Mouse (Mus musculus): ENCODE measurements around the gene Camsap1. TPM values are rescaled to one million over a fixed set of nuclear protein-coding genes. Genes with fewer than 3 reads are reported as not detected.

Gene Camsap1
- 100 to 1,000 TPM; 148 to 162 TPM for total RNA-seq (2021)

DNA sequence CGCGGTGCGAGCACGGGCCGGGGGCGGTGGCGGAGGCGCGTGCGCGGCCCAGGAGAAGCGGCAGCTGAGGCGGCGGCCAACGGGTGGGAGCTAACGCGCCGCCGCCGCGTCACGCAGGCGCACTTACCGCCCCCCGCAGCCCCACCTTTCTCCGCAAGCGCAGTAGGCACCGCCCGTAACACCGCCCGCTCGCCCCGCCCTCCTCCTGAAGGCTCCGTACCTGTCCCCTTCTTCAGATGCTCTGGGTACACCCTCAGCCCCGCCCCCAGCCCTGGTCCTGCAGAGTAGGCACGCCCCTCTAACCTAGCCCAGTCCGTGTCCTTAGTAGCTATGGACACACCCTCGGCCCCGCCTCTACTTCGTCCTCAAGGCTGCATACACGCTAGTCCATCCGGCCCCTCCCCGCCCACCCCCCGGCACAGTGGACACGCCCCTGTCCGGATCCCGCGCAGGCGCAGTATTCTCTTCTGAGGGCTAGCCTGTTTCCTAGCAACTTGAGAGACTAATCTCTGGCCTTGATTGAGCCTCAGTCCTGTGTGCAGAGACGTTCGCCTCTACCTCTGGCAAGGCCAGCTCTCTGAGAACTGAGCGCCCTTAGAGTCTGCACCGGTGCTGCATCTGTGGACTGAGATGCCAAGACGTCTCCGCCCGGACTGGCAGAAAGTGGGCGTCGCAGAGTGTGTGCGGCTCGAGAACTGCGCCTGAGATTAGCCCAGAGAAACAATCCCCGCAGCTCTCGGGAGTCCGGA lies at the start of gene Camsap1:
TSS of gene Camsap1 (minus strand) at position 124 of the 749 bp plus-strand sequence.
- intact Hi-C loops (cut with DNase I) = loop anchor here (1.0 to 5.0 kb wide), 3 partner anchors 37 to 276 kb away; partner anchors contain the start of genes Bmyc, Kcnt1 and Ubac1
- peak; percentile 99 to 100 for DNase-seq (ENCODE audit: low spot score in 2 of 2)

DNA sequence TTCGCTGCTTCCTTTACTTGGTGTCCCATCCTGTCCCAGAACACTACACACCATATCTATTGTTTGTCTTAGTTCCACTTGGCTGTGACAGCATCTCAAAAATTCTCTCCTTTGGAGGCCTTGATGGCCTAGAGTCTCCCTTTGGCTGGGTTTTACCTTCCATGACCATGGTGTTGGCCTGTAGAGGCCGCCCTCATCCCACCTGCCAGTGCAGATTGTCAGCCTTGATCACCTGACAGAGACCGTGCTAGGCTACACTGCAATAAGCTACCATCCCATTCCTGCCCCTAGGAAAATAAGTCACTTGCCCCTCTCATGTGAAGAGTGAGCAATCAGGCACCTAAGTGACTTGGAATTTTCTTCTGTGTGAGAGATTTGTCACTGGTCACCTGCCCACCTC lies 47.2 kb upstream of the Camsap1 start:
- intact Hi-C loops (cut with DNase I) = no loop called here

DNA sequence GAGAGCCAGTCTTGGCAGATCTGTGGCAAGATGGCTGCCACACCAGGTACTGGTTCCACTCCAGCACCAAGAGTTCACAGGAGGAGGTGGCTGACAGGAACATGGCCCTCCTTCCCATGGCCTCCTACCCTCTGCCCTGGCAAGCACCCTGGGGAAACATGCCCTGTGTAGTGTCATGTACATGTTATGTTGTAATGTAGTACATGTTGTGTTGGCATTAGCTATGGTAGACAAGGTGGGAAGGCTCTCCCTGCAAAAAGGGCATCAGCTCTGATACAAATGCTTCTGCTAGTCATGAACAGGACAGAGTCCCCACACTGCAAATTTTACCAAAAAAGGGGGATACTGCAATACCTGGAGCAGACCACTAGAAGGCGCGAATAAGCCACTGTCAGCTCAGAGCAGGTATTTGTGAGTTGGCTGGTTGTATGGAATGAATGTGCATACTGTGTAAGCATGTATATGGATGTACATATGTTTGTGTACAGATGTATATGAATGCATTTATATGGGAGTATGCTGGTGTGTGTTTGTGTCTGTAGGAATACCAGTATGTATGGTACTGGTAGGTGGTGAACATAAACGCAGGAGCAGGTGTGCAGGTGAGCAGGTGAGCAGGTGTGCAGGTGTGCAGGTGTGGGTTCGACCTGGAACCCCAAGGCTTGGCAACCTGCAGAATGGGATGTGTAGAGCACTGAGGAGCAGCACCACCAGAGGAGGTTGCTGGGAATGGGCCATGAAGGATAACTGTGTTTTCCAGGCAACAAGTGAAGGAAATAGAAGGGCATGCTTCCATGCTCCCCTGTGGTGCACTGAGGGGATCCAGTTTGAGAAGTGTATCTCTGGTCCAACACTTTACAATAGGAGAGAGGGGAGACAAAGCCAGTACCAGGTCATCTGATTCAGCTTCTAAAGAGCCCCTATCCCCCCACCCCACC lies 41.3 kb upstream of the Camsap1 start:
- intact Hi-C loops (cut with DNase I) = loop anchor here (1.0 to 2.0 kb wide), 2 partner anchors 46 to 118 kb away; no protein-coding TSS in a partner anchor
- DNase-seq (ENCODE audit: low spot score in 2 of 2) = peak; percentile 38 to 59

More for the DNA sequence above, 47.2 kb upstream of the Camsap1 start:
- DNase-seq (ENCODE audit: low spot score in 2 of 2) = no peak

DNA sequence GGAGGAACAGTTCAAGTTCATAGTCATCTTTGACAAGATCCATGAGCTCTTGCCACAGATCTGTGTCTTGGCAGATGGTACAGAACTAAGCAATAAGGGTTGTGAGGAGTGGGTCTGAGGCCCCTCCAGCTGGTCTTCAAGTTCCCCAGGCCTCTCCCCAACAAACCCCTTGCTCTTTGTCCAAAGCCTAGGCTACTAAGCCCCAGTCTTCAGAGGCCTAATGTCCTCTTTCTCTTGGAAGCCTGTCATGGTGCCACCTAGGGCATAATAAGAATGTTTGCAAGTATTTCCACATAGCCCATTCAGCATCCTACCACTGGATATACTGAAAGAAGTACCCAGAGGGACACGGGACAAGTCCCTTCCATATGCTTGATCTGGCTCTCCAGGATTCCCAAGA lies 39.5 kb upstream of the Camsap1 start:
- no peak for DNase-seq (ENCODE audit: low spot score in 2 of 2)
- intact Hi-C loops (cut with DNase I) = no loop called here

DNA sequence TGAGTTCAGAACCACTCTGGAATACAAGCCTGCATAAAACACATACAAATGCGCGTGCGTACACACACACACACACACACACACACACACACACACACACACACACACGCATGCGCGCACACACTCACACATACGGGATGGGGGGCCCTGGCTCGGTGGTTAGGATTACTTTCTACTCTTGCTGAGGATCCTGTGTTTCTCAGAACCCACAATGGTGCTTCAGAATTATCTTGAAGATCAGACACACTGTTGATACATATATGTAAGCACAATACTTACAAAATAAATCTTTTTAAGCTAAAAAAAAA lies 39.1 kb upstream of the Camsap1 start:
- no peak for DNase-seq (ENCODE audit: low spot score in 2 of 2)
- intact Hi-C loops (cut with DNase I) = no loop called here

DNA sequence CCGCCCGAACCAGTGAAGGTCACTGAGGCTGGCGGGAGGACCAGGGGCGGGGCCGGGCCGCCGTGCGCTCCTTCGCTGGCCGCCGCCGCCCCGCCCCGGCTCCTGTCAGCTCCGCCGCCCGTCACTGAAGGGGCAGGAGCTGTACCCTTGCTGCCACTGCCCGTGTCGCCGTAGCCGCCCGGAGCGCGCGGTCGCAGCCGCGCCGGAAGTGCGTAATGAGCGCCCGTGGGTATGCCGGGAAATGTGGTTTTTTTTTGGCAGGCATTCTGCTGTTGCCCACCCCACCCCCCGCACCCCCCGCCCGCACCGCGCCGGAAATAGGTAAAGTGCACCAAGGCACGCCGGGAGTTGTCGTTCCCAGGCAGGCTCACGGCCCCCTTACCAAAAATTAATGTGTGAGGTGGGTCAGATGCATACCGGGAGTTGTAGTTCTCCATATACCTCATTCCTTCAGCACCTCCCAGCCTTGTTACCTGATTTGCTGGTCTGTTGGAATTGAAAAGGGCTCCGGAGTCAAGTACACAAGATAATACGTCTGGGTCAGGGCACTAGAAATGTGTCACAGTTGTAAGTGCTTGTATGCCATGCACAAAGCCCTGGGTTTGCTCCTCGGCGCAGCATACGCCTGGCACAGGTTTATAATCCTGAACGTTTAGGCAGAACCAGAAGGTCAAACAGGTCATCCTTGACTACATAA lies 38.6 kb upstream of the Camsap1 start, which contains the start of gene Ubac1:
TSS of gene Ubac1 (minus strand) at position 187 of the 697 bp plus-strand sequence.
- DNase-seq (ENCODE audit: low spot score in 2 of 2) = peak; percentile 93 to 96
- intact Hi-C loops (cut with DNase I) = loop anchor here (1.0 to 2.0 kb wide), 2 partner anchors 39 to 119 kb away; partner anchors contain the start of gene Camsap1

DNA sequence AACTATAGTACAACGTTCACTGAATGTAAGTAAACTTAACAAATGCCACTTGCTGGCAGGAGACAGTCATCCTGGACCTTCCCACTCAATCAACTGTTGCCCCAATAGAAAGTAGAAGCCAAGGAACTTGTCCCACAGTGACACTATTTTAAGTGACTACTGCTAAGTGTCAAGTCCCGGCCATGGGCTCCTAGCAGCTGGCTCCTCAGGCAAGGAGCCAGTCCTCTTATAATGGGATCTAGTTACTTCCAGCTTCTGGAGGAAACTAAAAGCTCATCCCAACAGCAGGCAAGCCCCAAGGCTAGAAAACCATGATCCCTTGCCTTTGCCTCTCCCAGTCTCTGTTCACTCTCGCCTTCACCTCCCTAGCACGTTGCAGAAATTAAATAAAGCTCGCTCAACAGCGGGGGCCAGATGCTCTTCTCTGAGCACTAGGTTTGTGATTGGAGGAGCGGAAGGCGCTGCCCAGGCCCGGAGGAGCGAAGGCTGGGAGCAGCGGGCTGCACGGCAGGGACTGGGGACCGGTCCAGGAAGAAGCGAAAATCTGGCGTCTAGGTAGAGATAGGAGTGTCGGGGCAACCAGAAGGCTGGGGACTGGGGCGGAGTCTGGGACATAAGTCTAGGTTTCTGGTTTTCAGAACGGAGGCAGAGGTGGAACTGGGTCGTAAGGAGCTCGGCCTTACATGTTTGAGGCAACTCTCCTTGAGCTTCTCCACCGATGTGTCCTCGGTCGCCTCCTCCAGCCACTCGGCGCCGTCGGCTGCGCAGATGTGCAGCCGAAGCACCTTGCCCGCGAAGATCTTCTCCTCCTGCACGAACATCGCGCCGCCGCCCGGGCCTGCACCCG lies 37.9 kb upstream of the Camsap1 start:
- peak; percentile 43 to 70 for DNase-seq (ENCODE audit: low spot score in 2 of 2)
- intact Hi-C loops (cut with DNase I) = loop anchor here (1.0 to 2.0 kb wide), 2 partner anchors 38 to 119 kb away; partner anchors contain the start of gene Camsap1

DNA sequence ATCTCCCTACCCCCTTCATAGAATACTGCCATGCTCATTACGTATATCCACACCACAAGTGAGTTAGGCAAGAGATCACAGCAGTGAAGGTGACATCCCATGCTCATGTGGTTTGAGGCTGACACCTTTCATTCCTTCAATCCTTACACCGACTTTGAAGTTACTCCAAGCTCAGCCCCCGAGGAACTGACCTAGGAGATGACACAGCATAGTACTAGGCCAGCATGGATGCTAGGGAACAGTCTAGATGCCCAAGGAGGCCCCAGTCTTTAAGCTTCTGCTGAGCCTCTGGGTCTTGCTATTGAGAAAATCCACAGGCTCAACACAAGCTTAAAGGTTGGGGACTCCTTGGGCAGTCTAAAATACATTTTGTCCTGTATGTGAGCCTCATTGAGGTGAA lies 36.8 kb upstream of the Camsap1 start:
- no peak for DNase-seq (ENCODE audit: low spot score in 2 of 2)
- intact Hi-C loops (cut with DNase I) = loop anchor here (2.0 kb wide), 1 partner anchor 37 kb away; the partner anchor contains the start of gene Camsap1

DNA sequence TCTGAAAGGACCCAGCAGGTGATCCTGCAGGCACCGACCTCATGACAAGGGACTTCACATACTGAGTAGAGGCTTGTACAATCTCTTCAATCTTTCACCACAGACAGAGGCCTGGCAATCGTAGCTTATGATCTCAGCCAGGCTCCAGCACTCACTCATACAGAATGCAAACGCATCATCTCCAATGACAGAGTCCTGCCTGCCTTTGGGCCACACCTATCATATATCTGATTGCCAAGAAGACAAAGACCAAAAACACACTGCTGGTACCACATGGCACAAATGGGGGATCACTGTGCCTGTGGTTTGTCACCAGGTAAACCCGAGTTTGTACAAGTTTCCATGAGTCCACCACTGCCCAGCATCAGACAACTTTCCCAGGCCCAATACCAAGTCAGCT lies 34.2 kb upstream of the Camsap1 start:
- intact Hi-C loops (cut with DNase I) = no loop called here
- no peak for DNase-seq (ENCODE audit: low spot score in 2 of 2)

DNA sequence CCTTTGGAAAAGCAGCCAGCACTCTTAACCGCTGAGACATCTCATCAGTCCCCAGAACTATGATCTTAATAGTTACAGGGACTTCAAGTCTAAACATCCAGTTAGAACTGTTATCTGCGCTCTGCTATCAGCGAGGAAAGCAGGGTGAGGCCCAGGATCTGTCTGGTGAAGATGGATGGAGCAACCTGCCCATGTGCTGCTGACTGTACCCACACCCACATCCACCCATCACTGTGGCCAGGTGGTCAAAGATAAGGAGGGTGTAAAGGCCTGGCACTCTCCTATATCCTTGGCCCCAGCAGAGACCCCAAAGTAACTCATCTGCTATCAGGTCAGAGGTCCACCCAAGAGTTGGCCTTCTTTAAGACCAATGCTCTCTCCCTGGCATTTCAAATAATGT lies 30.6 kb upstream of the Camsap1 start:
- intact Hi-C loops (cut with DNase I) = no loop called here
- no peak for DNase-seq (ENCODE audit: low spot score in 2 of 2)

DNA sequence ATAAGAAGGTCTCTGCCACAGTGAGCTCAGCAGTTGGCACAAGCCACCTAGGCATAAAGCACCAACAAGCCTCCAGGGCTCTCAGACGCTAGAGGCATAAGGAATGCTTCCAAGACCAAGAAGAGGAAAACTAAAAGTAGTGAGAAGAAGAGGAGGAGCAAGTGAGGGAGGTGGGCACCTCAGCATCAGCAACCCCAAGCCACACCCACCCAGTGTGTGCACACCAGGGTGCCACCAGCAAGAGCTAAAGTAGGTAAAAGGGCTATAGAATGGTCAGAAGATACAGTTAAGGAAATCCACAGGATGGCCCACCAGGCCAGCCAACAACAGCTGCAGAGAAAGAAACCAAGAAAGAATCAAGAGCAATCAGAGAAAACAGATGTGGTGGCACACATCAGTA lies 28.3 kb upstream of the Camsap1 start:
- intact Hi-C loops (cut with DNase I) = no loop called here
- no peak for DNase-seq (ENCODE audit: low spot score in 2 of 2)

DNA sequence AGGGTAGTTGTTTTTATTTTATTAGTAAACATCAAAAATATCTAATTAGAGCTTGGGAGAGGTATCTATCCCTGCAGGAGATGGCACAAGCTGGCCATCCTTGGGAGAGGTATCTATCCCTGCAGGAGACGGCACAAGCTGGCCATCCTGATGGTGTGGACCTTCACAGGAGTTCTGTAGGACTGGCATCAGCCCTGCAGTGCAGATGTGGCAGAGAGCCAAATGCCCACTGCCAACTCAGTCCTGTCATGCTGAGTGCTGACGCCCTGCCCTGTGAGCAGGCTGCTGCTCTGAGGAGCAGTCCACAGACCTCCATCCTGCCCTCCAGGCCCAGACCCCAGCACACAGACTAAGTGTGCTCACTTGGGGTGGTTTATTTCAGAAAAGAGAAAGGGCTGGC lies 18.9 kb upstream of the Camsap1 start:
- no peak for DNase-seq (ENCODE audit: low spot score in 2 of 2)
- intact Hi-C loops (cut with DNase I) = loop anchor here (10.0 kb wide), 1 partner anchor 157 kb away; the partner anchor contains the start of gene Sohlh1

DNA sequence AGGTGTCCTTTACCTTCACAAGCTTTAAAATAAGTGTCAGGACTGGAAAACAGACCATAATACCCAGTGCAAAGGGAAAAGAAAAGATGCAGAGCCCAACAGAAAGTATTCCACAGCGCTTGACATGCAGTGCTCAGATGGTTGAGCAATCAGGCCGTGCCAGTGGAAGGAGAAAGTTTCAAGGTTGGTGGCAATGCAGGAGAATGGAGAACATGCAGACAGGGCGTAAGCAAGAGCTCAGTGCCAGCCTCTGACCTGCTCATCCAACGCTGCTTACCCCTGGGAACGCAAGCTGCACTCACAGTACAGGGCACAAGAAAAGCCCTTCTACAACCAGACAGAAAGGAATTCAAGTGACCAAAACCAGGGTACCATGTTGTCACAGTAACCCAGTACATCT lies 18.1 kb upstream of the Camsap1 start:
- intact Hi-C loops (cut with DNase I) = loop anchor here (10.0 kb wide), 1 partner anchor 156 kb away; the partner anchor contains the start of gene Sohlh1
- no peak for DNase-seq (ENCODE audit: low spot score in 2 of 2)

DNA sequence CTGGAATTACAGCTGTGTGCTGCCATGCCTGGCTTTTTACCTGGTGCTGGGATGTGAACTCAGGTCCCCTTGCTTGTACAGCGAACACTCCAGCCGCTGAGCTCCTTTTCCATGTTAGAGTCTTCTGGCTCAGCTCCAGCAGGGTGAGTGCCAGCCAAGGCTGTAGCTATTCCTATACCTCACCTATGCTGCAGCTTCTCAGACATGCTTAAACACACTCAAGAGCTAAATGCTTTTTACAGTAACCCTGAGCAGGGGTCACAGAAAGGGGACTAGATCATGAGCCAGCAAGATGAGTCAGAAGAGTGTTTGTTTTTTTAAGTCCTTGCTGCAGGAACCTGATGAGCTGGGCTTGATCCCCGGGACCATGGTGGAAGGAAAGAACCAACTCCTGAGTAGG lies 14.6 kb upstream of the Camsap1 start:
- intact Hi-C loops (cut with DNase I) = no loop called here
- DNase-seq (ENCODE audit: low spot score in 2 of 2) = no peak

DNA sequence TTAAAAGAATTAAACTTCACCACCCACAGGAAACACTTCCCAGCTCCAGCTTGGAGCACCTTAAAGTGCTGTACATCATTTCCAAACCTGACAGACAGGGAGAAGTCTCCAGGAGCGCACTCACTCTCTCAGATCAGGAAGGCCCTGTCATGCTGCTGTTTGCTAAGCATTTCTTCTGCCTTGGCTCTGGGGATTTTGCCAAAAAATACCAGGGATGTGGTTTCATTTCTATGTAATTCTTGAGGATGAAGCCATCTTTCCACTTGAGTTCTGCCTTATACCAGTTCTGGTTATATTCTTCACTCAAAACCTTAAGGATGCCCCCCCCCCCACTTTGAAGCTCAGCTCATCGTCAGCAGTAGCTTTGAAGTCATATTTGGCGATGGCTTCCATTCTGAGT lies 11.7 kb upstream of the Camsap1 start:
- DNase-seq (ENCODE audit: low spot score in 2 of 2) = no peak
- intact Hi-C loops (cut with DNase I) = no loop called here

DNA sequence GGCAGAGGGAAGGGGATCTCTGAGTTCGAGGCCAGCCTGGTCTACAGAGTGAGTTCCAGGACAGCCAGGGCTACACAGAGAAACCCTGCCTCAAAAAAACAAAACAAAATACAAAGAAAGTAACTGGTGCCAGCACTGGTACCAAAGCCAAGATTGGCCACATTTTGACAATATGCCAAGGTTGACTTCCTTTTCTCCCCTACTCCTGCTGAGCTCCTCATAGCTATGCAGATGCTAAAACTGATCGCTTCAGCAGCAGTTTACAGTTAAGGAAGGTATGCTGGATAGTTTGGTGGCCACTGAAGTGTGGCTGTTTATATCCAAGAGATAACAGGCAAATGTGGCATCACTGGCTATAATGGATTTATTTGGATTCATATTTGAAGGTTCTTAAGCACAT lies 9.2 kb upstream of the Camsap1 start:
- no peak for DNase-seq (ENCODE audit: low spot score in 2 of 2)
- intact Hi-C loops (cut with DNase I) = no loop called here

DNA sequence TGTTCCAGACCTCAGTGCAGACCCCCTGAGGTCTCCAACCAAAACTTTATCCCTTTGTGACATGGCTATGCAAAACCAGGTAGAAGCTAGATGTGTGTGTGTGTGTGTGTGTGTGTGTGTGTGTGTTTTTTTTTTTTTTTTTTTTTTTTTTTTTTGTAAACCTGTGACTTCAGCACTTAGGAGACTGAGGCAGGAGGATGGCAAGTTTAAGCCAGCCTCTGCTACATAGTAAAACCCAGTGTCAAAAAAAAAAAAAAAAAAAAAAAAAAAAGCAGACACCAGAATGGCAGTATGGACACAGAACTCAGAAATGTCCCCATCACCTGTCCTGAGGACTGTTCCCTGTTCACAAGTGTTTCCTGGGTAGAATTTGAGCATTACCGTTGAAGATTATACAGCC lies 6.6 kb upstream of the Camsap1 start:
- no peak for DNase-seq (ENCODE audit: low spot score in 2 of 2)
- intact Hi-C loops (cut with DNase I) = no loop called here

DNA sequence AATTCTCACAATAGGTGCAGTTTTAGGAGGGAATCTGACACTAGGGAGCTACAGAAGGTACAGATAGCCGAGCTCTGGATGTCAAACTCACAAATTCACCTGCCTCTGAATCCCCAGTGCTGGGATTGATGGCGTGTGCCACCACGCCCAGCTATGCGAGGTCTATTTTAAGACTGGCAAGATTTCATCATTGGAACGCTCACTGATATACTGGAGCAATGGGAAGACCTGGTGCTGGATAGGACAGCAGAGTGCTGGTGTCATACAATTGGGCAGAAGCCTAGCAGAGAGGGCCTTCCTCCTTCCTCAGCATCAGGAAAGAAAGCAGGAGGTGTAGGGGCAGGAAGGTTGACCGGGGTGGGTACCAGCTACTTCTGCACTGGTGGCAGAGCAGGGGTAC lies 4.7 kb upstream of the Camsap1 start:
- DNase-seq (ENCODE audit: low spot score in 2 of 2) = no peak
- intact Hi-C loops (cut with DNase I) = no loop called here

DNA sequence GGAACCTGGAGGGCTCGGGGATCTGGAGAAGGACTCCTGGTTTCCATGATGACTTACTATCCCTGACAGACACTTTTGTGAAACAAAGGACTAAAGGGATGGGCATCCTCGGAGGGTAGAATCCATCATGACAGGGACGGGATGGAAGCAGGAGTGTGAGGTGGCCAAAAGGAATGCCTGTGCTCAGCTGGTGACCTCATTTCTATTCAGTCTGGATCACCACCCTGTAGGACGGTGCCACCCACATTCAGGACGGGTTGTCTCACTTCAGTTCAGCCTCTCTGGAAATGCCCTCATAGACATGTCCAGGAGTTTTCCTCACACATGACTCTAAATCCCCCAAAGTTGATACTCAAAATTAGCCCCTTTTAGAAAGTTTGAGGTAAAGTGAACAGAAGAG lies 3.5 kb upstream of the Camsap1 start:
- intact Hi-C loops (cut with DNase I) = no loop called here
- DNase-seq (ENCODE audit: low spot score in 2 of 2) = no peak
